Mouse (Mus musculus) Patski (cell line): ENCODE measurements at regions not wholly inside any gene's neighbourhood (a gene's known extent, or its start where the extent isn't known, plus 50 kb on each side); places are given as distances from the start of the nearest gene placed in this dataset.

Experiments
- ATAC-seq: fragments of 100-300 bp; one replicate; pipeline ENCODE4 v1.8.0; 2021
- CTCF ChIA-PET: fragments of 350-600 bp; sonication (Branson Sonifier 250); formaldehyde crosslinking; loops from one replicate; lab custom pipeline; 2022; ENCODE audit warnings: inconsistent platforms; lab: Charles Lee
- POLR2A ChIA-PET: fragments of 350-600 bp; sonication (Branson Sonifier 250); formaldehyde crosslinking; loops from one replicate; lab custom pipeline; 2022; ENCODE audit warnings: antibody characterized with exemption, inconsistent platforms; lab: Charles Lee
- DNase-seq: peaks from one replicate; pipeline ENCODE4 v3.0.0-alpha.2; 2011; ENCODE audit warnings: low read depth, low spot score
- H3K27me3 ChIP-seq: fragments of 371-371 bp; one replicate; pipeline ENCODE4 v1.5.1; 2021
- CTCF ChIP-seq: fragments of 100-300 bp; IDR thresholded peaks from one replicate; pipeline ENCODE4 v1.5.1; 2021
- in situ Hi-C: fragments of 300-500 bp; cut with MboI; formaldehyde crosslinking; loops from 3 replicates; pipeline ENCODE4 v1.11.1; 2018; ENCODE audit warnings: low pct_unique_long_range_greater_than_20kb, mixed read lengths

GRCm38 (mm10) chr13:78643023-78643422, 443.5 kb upstream of the Nr2f1 start:
- in situ Hi-C loops: no loop called here
- TF ChIP-seq CTCF: no peak
- DNase-seq: no peak
- H3K27me3 ChIP-seq: no peaks in the 10 kb centered on the region
- CTCF ChIA-PET: interaction anchor here (0.6 kb wide), 1 partner anchor 29 kb away, joined by 3 read pairs; no protein-coding TSS in a partner anchor
- POLR2A ChIA-PET: no interaction called here
- no peak for ATAC-seq

GRCm38 (mm10) chr13:78642443-78642729, 442.8 kb upstream of the Nr2f1 start:
- H3K27me3 ChIP-seq: no peaks in the 10 kb centered on the region
- DNase-seq (no peak), ATAC-seq (no peak)
- ChIA-PET POLR2A (no interaction called here), CTCF (no interaction called here)
- in situ Hi-C loops: no loop called here
- TF ChIP-seq CTCF: no peak

- ChIA-PET CTCF (no interaction called here), POLR2A (no interaction called here)
- TF ChIP-seq CTCF: no peak
- ATAC-seq (no peak), DNase-seq (no peak)
- in situ Hi-C loops: no loop called here
- no peaks in the 10 kb centered on the region for H3K27me3 ChIP-seq
Measured at GRCm38 (mm10) chr13:78641687-78642442, 442.3 kb upstream of the Nr2f1 start.

- peak; percentile 39 for TF ChIP-seq CTCF
- CTCF ChIA-PET: interaction anchor here (0.7 kb wide), 1 partner anchor 11 kb away, joined by 3 read pairs; no protein-coding TSS in a partner anchor
- DNase-seq: no peak
- POLR2A ChIA-PET: no interaction called here
- peaks cover 5% of the 10 kb centered on the region for H3K27me3 ChIP-seq
- in situ Hi-C loops: no loop called here
- ATAC-seq: no peak
Measured at GRCm38 (mm10) chr13:78640340-78640739, 440.8 kb upstream of the Nr2f1 start.

- DNase-seq: no peak
- no peak for TF ChIP-seq CTCF
- in situ Hi-C loops: no loop called here
- ChIA-PET CTCF (interaction anchor here (1.3 kb wide), 1 partner anchor 52 kb away, joined by 5 read pairs; no protein-coding TSS in a partner anchor), POLR2A (no interaction called here)
- no peak for ATAC-seq
- H3K27me3 ChIP-seq: peaks cover 5% of the 10 kb centered on the region
Measured at GRCm38 (mm10) chr13:78638462-78638861, 438.9 kb upstream of the Nr2f1 start.

- no peak for ATAC-seq
- no peak for DNase-seq
- POLR2A ChIA-PET: no interaction called here
- in situ Hi-C loops: no loop called here
- H3K27me3 ChIP-seq: peaks cover 13% of the 10 kb centered on the region
- TF ChIP-seq CTCF: no peak
- CTCF ChIA-PET: no interaction called here
Measured at GRCm38 (mm10) chr13:78631609-78632008, 432.1 kb upstream of the Nr2f1 start.

GRCm38 (mm10) chr13:78629041-78629727, 429.6 kb upstream of the Nr2f1 start:
- H3K27me3 ChIP-seq: peaks cover 8% of the 10 kb centered on the region

GRCm38 (mm10) chr13:78623652-78624051, 424.1 kb upstream of the Nr2f1 start:
- in situ Hi-C loops: no loop called here
- ATAC-seq (no peak), DNase-seq (no peak)
- H3K27me3 ChIP-seq: peaks cover 6% of the 10 kb centered on the region
- ChIA-PET CTCF (no interaction called here), POLR2A (no interaction called here)
- no peak for TF ChIP-seq CTCF

More at GRCm38 (mm10) chr13:78629041-78629727, 429.6 kb upstream of the Nr2f1 start:
- ATAC-seq: no peak
- ChIA-PET CTCF (no interaction called here), POLR2A (no interaction called here)
- no peak for DNase-seq
- no peak for TF ChIP-seq CTCF
- in situ Hi-C loops: no loop called here

- H3K27me3 ChIP-seq: peaks cover 13% of the 10 kb centered on the region
- ATAC-seq (no peak), DNase-seq (no peak)
- POLR2A ChIA-PET: no interaction called here
- CTCF ChIA-PET: no interaction called here
- in situ Hi-C loops: no loop called here
- no peak for TF ChIP-seq CTCF
Measured at GRCm38 (mm10) chr13:78602861-78603211, 403.3 kb upstream of the Nr2f1 start.

GRCm38 (mm10) chr13:78602211-78602860, 402.8 kb upstream of the Nr2f1 start:
- in situ Hi-C loops: no loop called here
- no peak for ATAC-seq
- peaks cover 13% of the 10 kb centered on the region for H3K27me3 ChIP-seq
- DNase-seq: no peak
- POLR2A ChIA-PET: no interaction called here
- no peak for TF ChIP-seq CTCF
- CTCF ChIA-PET: no interaction called here
